Mouse (Mus musculus): Measurements from ENCODE around the gene Trappc3. TPM values are rescaled to one million over a fixed set of nuclear protein-coding genes. Genes with fewer than 3 reads are reported as not detected.

The Trappc3 gene
- polyA plus RNA-seq, 1 experiment from 2014 or later, result 32.9 TPM

DNA sequence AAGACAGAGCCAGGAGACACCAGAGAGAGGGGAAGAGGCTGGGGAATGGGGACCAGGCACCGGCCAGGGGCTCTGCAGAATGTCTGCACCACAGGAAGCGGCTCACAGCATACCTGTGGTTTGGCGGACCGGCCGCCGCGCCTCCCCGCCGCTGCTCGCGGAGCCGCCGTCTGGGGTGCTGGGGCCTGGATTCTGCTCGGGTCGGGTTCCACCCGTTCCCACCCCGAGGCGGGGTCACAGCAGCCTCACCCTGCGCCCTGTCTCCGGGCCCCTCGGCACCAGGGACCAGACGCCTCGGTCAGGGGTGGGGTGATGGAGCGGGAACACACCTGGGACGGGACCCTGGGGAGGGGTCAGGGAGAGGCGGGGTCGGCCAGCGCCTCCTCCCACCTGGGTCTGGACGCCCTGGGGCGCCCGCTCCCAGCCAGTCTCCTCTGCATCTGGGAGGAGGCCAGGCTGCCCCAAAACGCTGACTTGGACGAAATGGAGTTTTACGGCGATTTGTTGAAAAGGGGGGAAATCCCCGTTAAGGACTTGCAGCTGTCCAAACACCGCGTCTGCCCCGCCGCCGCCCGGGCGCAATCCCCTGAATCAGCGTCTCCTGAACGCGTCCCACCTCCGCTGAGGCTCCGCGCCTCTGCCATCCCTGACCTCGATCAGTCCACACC lies 38.9 kb downstream of the Trappc3 start:
- Histone ChIP-seq H3K4me3 (ENCODE audit: low read depth, low read length) (peak overlapping the region; percentile 3; the same call in 1 of the 2 replicates), H3K9ac (replicated peaks; ENCODE audit: low read depth, low read length) (0 out of 2 replicates have a peak overlapping the region, but pooled peaks have one; percentile 32), H3K4me2 (ENCODE audit: low read depth, low read length) (peak overlapping the region; percentile 34), H3K27ac (ENCODE audit: low read depth, low read length) (no peak overlapping the region), H3K36me3 (ENCODE audit: control insufficient read depth, insufficient read depth, low read length) (no peaks in the 10 kb centered on the region), H3K4me1 (ENCODE audit: control insufficient read depth, insufficient read depth, low read length) (peaks cover 18% of the 10 kb centered on the region; the same call in 1 of the 2 replicates), H3K9me3 (ENCODE audit: control insufficient read depth, low read length) (no peaks in the 10 kb centered on the region), H3K27me3 (ENCODE audit: control insufficient read depth, insufficient read depth, low read length) (peaks cover 33% of the 10 kb centered on the region)
- no peak for ATAC-seq (ENCODE audit: low read depth)
- 1% methylated on average over 48 of the region's 50 CpGs for WGBS

DNA sequence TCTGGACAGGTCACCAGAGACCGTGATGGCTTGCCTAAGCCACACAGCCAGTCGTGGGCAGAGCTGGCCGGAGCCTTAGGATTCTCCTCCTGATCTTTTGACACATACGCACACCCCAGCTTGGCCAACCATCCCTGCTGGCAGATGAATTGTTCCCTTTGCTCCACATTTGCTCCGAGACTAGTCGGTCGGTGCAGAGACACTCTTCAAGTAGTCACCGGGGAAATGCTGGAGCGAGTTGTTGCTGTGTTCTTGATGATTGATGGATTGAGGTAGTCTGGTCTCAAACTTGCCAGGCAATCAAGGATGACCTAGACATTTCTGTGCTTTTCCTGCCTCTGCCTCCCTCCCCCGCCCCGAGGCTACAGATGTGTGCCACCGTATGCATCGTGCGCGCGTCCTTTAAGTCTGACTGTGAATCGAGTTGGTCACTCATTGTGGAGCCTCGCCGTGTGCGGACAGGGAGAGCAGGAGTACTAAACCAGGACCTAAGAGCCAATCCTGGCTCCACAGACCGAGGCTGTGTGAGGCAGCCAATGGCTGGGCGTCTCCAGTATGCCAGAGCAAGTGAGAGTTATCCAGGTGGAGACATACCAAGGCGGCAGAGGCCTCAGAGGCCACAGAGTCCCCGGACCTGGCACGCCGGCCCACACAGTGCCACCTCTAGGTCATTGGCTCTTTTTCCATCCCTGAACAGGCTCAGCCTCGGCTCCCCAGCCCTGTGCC lies 39.6 kb downstream of the Trappc3 start:
- H3K27me3 ChIP-seq (ENCODE audit: control insufficient read depth, insufficient read depth, low read length), result peaks cover 33% of the 10 kb centered on the region
- WGBS, result 4% methylated on average over 27 of the region's 27 CpGs
- no peak for ATAC-seq (ENCODE audit: low read depth)

DNA sequence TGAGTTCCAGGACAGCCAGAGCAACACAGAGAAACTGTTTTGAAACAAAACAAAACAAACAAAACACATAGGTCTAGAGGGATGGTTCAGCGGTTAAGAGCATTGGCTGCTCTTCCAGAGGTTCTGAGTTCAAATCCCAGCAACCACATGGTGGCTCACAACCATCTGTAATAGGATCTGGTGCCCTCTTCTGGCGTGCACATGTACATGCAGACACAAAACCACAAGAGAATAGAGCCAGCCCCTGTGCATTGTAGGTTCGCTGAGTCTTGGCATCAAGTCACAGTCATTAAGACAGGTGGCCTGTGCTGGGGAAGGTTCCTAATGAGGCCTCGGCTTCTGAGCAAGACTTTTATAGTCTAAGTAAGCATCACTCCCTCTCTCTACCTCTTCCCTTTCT lies 41.8 kb downstream of the Trappc3 start:
- Histone ChIP-seq H3K4me3 (ENCODE audit: low read depth, low read length) (no peak overlapping the region), H3K36me3 (ENCODE audit: control insufficient read depth, insufficient read depth, low read length) (no peaks in the 10 kb centered on the region), H3K9ac (replicated peaks; ENCODE audit: low read depth, low read length) (no peak overlapping the region), H3K4me1 (ENCODE audit: control insufficient read depth, insufficient read depth, low read length) (peaks cover 11% of the 10 kb centered on the region; the same call in 1 of the 2 replicates), H3K9me3 (ENCODE audit: control insufficient read depth, low read length) (no peaks in the 10 kb centered on the region), H3K27ac (ENCODE audit: low read depth, low read length) (no peak overlapping the region), H3K27me3 (ENCODE audit: control insufficient read depth, insufficient read depth, low read length) (peaks cover 30% of the 10 kb centered on the region), H3K4me2 (ENCODE audit: low read depth, low read length) (no peak overlapping the region)
- 52% methylated on average over 4 of the region's 4 CpGs for WGBS
- ATAC-seq (ENCODE audit: low read depth), result no peak

More for the DNA sequence above, 39.6 kb downstream of the Trappc3 start:
- no peak overlapping the region for H3K9ac ChIP-seq (replicated peaks; ENCODE audit: low read depth, low read length)
- peak overlapping the region; percentile 34; the same call in 1 of the 2 replicates for H3K4me2 ChIP-seq (ENCODE audit: low read depth, low read length)
- peaks cover 15% of the 10 kb centered on the region; the same call in 1 of the 2 replicates for H3K4me1 ChIP-seq (ENCODE audit: control insufficient read depth, insufficient read depth, low read length)
- no peaks in the 10 kb centered on the region for H3K36me3 ChIP-seq (ENCODE audit: control insufficient read depth, insufficient read depth, low read length)
- H3K9me3 ChIP-seq (ENCODE audit: control insufficient read depth, low read length), result no peaks in the 10 kb centered on the region
- H3K4me3 ChIP-seq (ENCODE audit: low read depth, low read length), result peak overlapping the region; percentile 3; the same call in 1 of the 2 replicates
- no peak overlapping the region for H3K27ac ChIP-seq (ENCODE audit: low read depth, low read length)

DNA sequence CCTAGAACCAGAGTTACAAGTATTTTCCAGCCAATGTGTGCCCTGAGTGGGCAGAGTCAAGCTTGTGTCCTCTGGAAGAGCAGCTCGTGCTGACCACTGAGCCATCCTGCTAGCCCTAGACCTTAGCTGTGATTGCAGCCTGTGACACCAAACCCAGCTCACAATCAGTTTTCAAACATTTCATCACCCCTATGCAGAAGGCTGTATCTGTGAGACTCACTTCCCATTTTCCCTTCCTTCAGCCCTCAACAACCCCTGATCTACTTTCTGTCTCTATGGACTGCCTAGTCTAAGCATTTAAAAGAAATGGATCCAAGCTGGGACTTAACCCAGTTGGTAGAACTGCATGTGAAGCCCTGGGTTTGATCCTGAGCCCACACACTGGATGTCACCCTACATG lies 43.3 kb downstream of the Trappc3 start:
- Histone ChIP-seq H3K9ac (replicated peaks; ENCODE audit: low read depth, low read length) (no peak overlapping the region), H3K4me1 (ENCODE audit: control insufficient read depth, insufficient read depth, low read length) (peaks cover 11% of the 10 kb centered on the region), H3K9me3 (ENCODE audit: control insufficient read depth, low read length) (no peaks in the 10 kb centered on the region), H3K27me3 (ENCODE audit: control insufficient read depth, insufficient read depth, low read length) (peaks cover 22% of the 10 kb centered on the region), H3K4me2 (ENCODE audit: low read depth, low read length) (no peak overlapping the region), H3K4me3 (ENCODE audit: low read depth, low read length) (no peak overlapping the region), H3K36me3 (ENCODE audit: control insufficient read depth, insufficient read depth, low read length) (no peaks in the 10 kb centered on the region), H3K27ac (ENCODE audit: low read depth, low read length) (no peak overlapping the region)
- no peak for ATAC-seq (ENCODE audit: low read depth)
- WGBS, result 100% methylated on average over 1 of the region's 1 CpGs

DNA sequence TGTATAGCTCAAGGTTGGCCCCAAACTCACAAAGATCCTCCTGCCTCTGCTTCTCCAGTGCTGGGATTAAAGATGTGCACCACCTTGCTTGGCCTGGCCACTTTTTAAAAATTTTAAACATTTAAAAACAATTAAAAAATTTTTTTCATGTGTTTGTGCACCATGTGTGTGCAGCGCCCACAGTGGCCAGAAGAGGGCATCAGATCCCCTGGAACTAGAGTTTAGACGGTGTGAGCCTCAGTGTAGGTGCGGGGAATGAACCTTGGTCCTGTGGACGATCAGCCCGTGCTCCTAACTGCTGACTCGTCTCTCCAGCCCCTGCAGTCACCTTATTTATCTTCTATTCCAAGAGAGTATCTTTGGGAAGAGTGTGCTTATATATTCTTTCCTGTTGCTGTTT lies 43.9 kb downstream of the Trappc3 start:
- H3K9ac ChIP-seq (replicated peaks; ENCODE audit: low read depth, low read length), result no peak overlapping the region
- no peak overlapping the region for H3K4me3 ChIP-seq (ENCODE audit: low read depth, low read length)
- H3K4me1 ChIP-seq (ENCODE audit: control insufficient read depth, insufficient read depth, low read length), result peaks cover 9% of the 10 kb centered on the region
- WGBS, result 89% methylated on average over 6 of the region's 6 CpGs
- H3K36me3 ChIP-seq (ENCODE audit: control insufficient read depth, insufficient read depth, low read length), result no peaks in the 10 kb centered on the region
- no peak overlapping the region for H3K27ac ChIP-seq (ENCODE audit: low read depth, low read length)
- ATAC-seq (ENCODE audit: low read depth), result no peak
- H3K27me3 ChIP-seq (ENCODE audit: control insufficient read depth, insufficient read depth, low read length), result peaks cover 16% of the 10 kb centered on the region
- no peaks in the 10 kb centered on the region for H3K9me3 ChIP-seq (ENCODE audit: control insufficient read depth, low read length)
- no peak overlapping the region for H3K4me2 ChIP-seq (ENCODE audit: low read depth, low read length)

DNA sequence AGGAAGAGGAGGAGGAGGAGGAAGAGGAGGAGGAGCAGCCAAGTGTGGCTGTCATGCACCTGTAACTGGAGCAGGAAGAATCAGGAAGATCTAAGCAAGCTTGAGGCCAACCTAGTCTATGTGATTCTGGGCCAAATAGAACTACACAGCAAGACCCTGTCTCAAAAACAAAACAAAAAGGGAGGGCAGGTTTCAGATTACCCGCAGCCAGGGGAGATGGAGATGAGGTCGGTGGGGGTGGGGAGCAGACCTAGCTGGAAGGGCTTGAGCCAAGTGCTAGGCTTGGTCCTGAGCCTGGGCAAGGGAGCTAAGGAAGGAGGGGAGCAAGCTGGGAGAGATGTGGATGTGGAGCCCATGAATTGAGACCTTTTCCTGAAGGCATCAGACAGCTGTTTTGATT lies 44.7 kb downstream of the Trappc3 start:
- no peak overlapping the region for H3K27ac ChIP-seq (ENCODE audit: low read depth, low read length)
- H3K36me3 ChIP-seq (ENCODE audit: control insufficient read depth, insufficient read depth, low read length), result no peaks in the 10 kb centered on the region
- H3K4me1 ChIP-seq (ENCODE audit: control insufficient read depth, insufficient read depth, low read length), result peaks cover 2% of the 10 kb centered on the region
- no peak overlapping the region for H3K4me3 ChIP-seq (ENCODE audit: low read depth, low read length)
- peaks cover 10% of the 10 kb centered on the region for H3K27me3 ChIP-seq (ENCODE audit: control insufficient read depth, insufficient read depth, low read length)
- no peak for ATAC-seq (ENCODE audit: low read depth)
- 14% methylated on average over 2 of the region's 2 CpGs for WGBS
- no peak overlapping the region for H3K9ac ChIP-seq (replicated peaks; ENCODE audit: low read depth, low read length)
- no peaks in the 10 kb centered on the region for H3K9me3 ChIP-seq (ENCODE audit: control insufficient read depth, low read length)
- no peak overlapping the region for H3K4me2 ChIP-seq (ENCODE audit: low read depth, low read length)

DNA sequence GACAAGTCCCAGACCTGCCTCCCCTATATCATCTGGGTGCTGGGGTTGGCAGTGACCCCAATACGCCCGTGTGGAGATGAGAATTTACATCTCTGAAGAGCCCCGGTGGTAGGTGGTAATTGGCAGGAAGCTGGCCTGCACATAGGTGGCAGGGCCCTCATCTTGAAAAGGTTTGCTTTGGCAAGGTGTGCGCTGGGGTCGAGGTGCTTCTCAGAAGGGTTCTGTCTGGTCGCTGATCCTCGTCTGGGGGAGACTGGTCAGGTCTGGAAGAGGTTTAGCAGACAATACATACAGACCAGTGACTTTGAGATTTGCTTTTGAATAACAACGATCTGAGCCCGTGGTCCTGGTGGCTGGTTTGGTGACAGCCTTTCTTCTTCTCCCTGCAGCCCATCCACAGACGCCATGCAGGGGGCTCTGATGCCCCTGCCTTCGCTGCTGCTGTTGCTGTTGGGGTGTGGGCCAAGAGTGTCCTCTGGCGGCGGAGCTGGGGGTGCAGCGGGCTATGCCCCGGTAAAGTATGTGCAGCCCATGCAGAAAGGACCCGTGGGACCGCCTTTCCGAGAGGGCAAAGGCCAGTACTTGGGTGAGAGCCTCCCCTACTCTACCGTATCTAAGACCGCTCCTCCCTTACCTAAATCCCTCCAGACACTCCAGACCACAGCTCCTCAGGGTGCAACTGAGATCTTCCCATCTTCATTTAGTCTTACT lies 47.2 kb downstream of the Trappc3 start:
- peak; percentile 45 for ATAC-seq (ENCODE audit: low read depth)
- Histone ChIP-seq H3K27me3 (ENCODE audit: control insufficient read depth, insufficient read depth, low read length) (no peaks in the 10 kb centered on the region), H3K27ac (ENCODE audit: low read depth, low read length) (no peak overlapping the region), H3K9me3 (ENCODE audit: control insufficient read depth, low read length) (no peaks in the 10 kb centered on the region), H3K36me3 (ENCODE audit: control insufficient read depth, insufficient read depth, low read length) (peaks cover 3% of the 10 kb centered on the region; the same call in 1 of the 2 replicates), H3K4me3 (ENCODE audit: low read depth, low read length) (peak overlapping the region; percentile 8; the same call in 1 of the 2 replicates), H3K4me2 (ENCODE audit: low read depth, low read length) (peak overlapping the region; percentile 38), H3K4me1 (ENCODE audit: control insufficient read depth, insufficient read depth, low read length) (no peaks in the 10 kb centered on the region; the same call in 1 of the 2 replicates), H3K9ac (replicated peaks; ENCODE audit: low read depth, low read length) (no peak overlapping the region)
- 19% methylated on average over 20 of the region's 20 CpGs for WGBS

DNA sequence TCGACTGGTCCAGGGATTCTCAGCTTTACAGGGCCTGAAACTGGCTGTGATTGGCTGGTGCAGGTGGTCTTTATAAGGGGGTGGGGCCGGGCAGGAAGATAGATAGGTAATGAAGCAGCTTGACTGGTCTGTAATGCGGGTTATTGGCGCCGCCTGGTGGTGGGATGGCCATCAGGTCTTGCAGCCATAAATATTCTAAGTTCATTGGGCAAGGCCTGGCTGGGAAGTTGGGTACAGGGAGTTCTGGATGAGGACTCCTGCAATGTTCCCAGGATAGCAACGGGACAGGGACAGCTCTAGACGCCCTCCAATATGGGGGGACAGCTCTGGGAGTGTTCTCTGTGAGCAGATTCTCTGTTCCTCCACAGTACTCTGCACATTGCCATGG lies 47.8 kb downstream of the Trappc3 start:
- WGBS, result 1% methylated on average over 7 of the region's 7 CpGs
- Histone ChIP-seq H3K4me2 (ENCODE audit: low read depth, low read length) (peak overlapping the region; percentile 38; the same call in 1 of the 2 replicates), H3K9ac (replicated peaks; ENCODE audit: low read depth, low read length) (no peak overlapping the region), H3K36me3 (ENCODE audit: control insufficient read depth, insufficient read depth, low read length) (peaks cover 8% of the 10 kb centered on the region; the same call in 1 of the 2 replicates), H3K4me1 (ENCODE audit: control insufficient read depth, insufficient read depth, low read length) (no peaks in the 10 kb centered on the region; the same call in 1 of the 2 replicates), H3K27ac (ENCODE audit: low read depth, low read length) (no peak overlapping the region), H3K27me3 (ENCODE audit: control insufficient read depth, insufficient read depth, low read length) (no peaks in the 10 kb centered on the region), H3K4me3 (ENCODE audit: low read depth, low read length) (peak overlapping the region; percentile 8; the same call in 1 of the 2 replicates), H3K9me3 (ENCODE audit: control insufficient read depth, low read length) (no peaks in the 10 kb centered on the region)
- ATAC-seq (ENCODE audit: low read depth), result peak; percentile 86
